Mouse (Mus musculus) ES-E14 (cell line): Measurements from ENCODE around the gene Sec61b.
A peak's percentile ranks its signal among the peaks of the same experiment; 100 is the strongest.

Experiments
- CHD2 ChIP-seq: IDR thresholded peaks from 2 replicates; pipeline ENCODE4 v1.6.1; 2014; ENCODE audit warnings: mild to moderate bottlenecking, low read depth, low read length, inconsistent platforms
- HCFC1 ChIP-seq: IDR thresholded peaks from 2 replicates; pipeline ENCODE4 v1.6.1; 2012; ENCODE audit warnings: low read length, inconsistent platforms, borderline replicate concordance; ENCODE audit not compliant: insufficient read depth

- TF ChIP-seq CHD2 (no peak), HCFC1 (peak; percentile 64; the same call in 1 of the 2 replicates)
Measured at GRCm38 (mm10) chr4:47473968-47474729, at the start of gene Sec61b, which contains the start of gene Alg2.
